Mouse (Mus musculus) midbrain, embryonic 11.5 days (tissue): ENCODE measurements around the gene St6galnac3. TPM values are rescaled to one million over a fixed set of nuclear protein-coding genes. Genes with fewer than 3 reads are reported as not detected.

ENCODE experiments used
- ATAC-seq: fragments of 200-750 bp; cut with Nextera tagmentation; 2 replicates; pipeline ENCODE4 v1.8.0; 2017; ENCODE audit warnings: moderate TSS enrichment, moderate library complexity; ENCODE audit not compliant: low FRiP score
- DNase-seq: peaks from one replicate; pipeline ENCODE4 v3.0.0; 2015; ENCODE audit warnings: low spot score; ENCODE audit errors: missing footprints
- H3K27ac ChIP-seq: fragments of 300-500 bp; sonication (generic); 2 replicates; pipeline ENCODE4 v1.5.1; 2014; ENCODE audit warnings: low read depth, low read length
- H3K27me3 ChIP-seq: fragments of 300-500 bp; sonication (generic); 2 replicates; pipeline ENCODE4 v1.6.1; 2014; ENCODE audit warnings: mild to moderate bottlenecking, low read length, moderate library complexity, mixed read lengths; ENCODE audit not compliant: control insufficient read depth, insufficient read depth
- H3K36me3 ChIP-seq: fragments of 300-500 bp; sonication (generic); 2 replicates; pipeline ENCODE4 v1.6.1; 2014; ENCODE audit warnings: mild to moderate bottlenecking, low read length, moderate library complexity, mixed read lengths; ENCODE audit not compliant: control insufficient read depth, insufficient read depth
- H3K4me1 ChIP-seq: fragments of 300-500 bp; sonication (generic); 2 replicates; pipeline ENCODE4 v1.6.1; 2014; ENCODE audit warnings: low read length; ENCODE audit not compliant: control insufficient read depth, insufficient read depth
- H3K4me2 ChIP-seq: fragments of 300-500 bp; sonication (generic); 2 replicates; pipeline ENCODE4 v1.6.1; 2014; ENCODE audit warnings: mild to moderate bottlenecking, moderate library complexity
- H3K4me3 ChIP-seq: fragments of 300-500 bp; sonication (generic); 2 replicates; pipeline ENCODE4 v1.5.1; 2014; ENCODE audit warnings: low read depth, low read length
- H3K9ac ChIP-seq: fragments of 300-500 bp; sonication (generic); 2 replicates; pipeline ENCODE4 v1.6.1; 2014; ENCODE audit warnings: low read length
- H3K9me3 ChIP-seq: fragments of 300-500 bp; sonication (generic); 2 replicates; pipeline ENCODE4 v1.6.1; 2016; ENCODE audit warnings: low read length; ENCODE audit not compliant: control insufficient read depth
- WGBS: fragments of 180-500 bp; shearing (Covaris S2); extraction: QIAGEN DNeasy Blood & Tissue Kit; methylation state at CpG from one replicate; pipeline ENCODE4 v1.1.7; 2014; 5-methylcytosine and 5-hydroxymethylcytosine counted together
- polyA plus RNA-seq: library from polyadenylated mRNA; unstranded; fragments of >200 nt; fragmentation: Nextera tagmentation; extraction: Ambion mirVana; gene quantifications from 2 replicates; pipeline ENCODE4 v1.2.1, GENCODE M21; 2014

The St6galnac3 gene
- polyA plus RNA-seq, 1 experiment from 2014 or later: 35.7 TPM

DNA sequence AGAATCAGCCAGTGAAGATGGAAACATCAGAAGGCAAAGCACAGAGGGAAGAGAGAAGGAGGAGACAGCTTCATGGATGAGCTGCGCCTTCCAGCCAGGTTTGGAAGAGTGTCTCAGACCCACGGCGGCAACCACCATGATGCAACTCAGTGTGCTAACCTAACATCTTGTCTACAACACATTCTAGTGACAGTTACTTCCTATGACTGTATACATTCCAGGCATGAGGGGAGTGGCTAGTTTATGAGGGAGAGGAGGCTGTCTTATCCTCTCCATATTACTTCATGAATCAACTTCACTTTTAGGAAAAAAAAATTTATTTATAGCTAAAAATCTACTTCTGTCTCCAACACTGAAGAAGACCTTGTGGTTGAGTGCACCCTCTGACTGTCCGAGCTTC is 264.8 kb downstream of the St6galnac3 start:
- H3K9me3 ChIP-seq: no peaks in the 10 kb centered on the region
- H3K4me1 ChIP-seq: no peaks in the 10 kb centered on the region
- no peak overlapping the region for H3K9ac ChIP-seq
- H3K4me2 ChIP-seq: no peak overlapping the region
- H3K27ac ChIP-seq: no peak overlapping the region
- no peak for DNase-seq
- ATAC-seq: no peak
- WGBS: 98% methylated on average over 4 of the region's 4 CpGs
- H3K27me3 ChIP-seq: no peaks in the 10 kb centered on the region
- no peak overlapping the region for H3K4me3 ChIP-seq
- no peaks in the 10 kb centered on the region for H3K36me3 ChIP-seq

- Histone ChIP-seq H3K27ac (no peak overlapping the region), H3K36me3 (no peaks in the 10 kb centered on the region), H3K27me3 (no peaks in the 10 kb centered on the region), H3K9ac (no peak overlapping the region), H3K4me3 (no peak overlapping the region), H3K4me1 (no peaks in the 10 kb centered on the region), H3K4me2 (no peak overlapping the region), H3K9me3 (no peaks in the 10 kb centered on the region)
- ATAC-seq: no peak
- WGBS: 87% methylated on average over 3 of the region's 3 CpGs
- no peak for DNase-seq
Observed at GRCm38 (mm10) chr3:153458593-153458992, 266.4 kb downstream of the St6galnac3 start.

DNA sequence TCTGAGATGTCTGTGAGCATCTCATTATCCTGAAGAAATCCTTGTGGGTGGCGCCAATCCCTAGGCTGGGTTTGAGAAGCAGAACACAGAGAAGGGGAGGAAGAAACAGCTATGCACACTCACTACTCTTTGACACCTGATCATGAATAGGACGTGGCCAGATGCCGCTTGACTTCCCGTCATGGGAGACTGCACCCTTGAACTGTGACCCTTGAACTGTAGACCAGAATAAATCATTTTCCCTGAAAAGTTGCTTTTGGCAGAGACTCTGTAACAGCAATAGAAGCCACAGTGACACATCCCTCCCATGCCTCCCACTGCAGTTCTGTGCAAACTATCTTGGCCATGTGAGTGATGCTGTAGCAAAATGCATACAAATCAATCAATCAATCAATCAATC is 267.3 kb downstream of the St6galnac3 start:
- no peak for DNase-seq
- no peak for ATAC-seq
- Histone ChIP-seq H3K4me1 (no peaks in the 10 kb centered on the region), H3K9me3 (no peaks in the 10 kb centered on the region), H3K9ac (no peak overlapping the region), H3K36me3 (no peaks in the 10 kb centered on the region), H3K4me3 (no peak overlapping the region), H3K27ac (no peak overlapping the region), H3K4me2 (no peak overlapping the region), H3K27me3 (no peaks in the 10 kb centered on the region)
- WGBS: 90% methylated on average over 4 of the region's 4 CpGs

- 90% methylated on average over 2 of the region's 2 CpGs for WGBS
- Histone ChIP-seq H3K4me3 (no peak overlapping the region), H3K27ac (no peak overlapping the region), H3K9ac (no peak overlapping the region), H3K4me1 (no peaks in the 10 kb centered on the region), H3K4me2 (no peak overlapping the region), H3K9me3 (no peaks in the 10 kb centered on the region), H3K27me3 (no peaks in the 10 kb centered on the region), H3K36me3 (no peaks in the 10 kb centered on the region)
- ATAC-seq: no peak
- DNase-seq: no peak
Observed at GRCm38 (mm10) chr3:153457203-153457602, 267.8 kb downstream of the St6galnac3 start.

GRCm38 (mm10) chr3:153456227-153456626 is 268.7 kb downstream of the St6galnac3 start:
- no peak overlapping the region for H3K4me3 ChIP-seq
- no peaks in the 10 kb centered on the region for H3K36me3 ChIP-seq
- H3K27ac ChIP-seq: no peak overlapping the region
- ATAC-seq: no peak
- H3K27me3 ChIP-seq: no peaks in the 10 kb centered on the region
- 79% methylated on average over 5 of the region's 5 CpGs for WGBS
- no peak overlapping the region for H3K9ac ChIP-seq
- no peaks in the 10 kb centered on the region for H3K9me3 ChIP-seq
- no peak overlapping the region for H3K4me2 ChIP-seq
- H3K4me1 ChIP-seq: no peaks in the 10 kb centered on the region
- DNase-seq: no peak

DNA sequence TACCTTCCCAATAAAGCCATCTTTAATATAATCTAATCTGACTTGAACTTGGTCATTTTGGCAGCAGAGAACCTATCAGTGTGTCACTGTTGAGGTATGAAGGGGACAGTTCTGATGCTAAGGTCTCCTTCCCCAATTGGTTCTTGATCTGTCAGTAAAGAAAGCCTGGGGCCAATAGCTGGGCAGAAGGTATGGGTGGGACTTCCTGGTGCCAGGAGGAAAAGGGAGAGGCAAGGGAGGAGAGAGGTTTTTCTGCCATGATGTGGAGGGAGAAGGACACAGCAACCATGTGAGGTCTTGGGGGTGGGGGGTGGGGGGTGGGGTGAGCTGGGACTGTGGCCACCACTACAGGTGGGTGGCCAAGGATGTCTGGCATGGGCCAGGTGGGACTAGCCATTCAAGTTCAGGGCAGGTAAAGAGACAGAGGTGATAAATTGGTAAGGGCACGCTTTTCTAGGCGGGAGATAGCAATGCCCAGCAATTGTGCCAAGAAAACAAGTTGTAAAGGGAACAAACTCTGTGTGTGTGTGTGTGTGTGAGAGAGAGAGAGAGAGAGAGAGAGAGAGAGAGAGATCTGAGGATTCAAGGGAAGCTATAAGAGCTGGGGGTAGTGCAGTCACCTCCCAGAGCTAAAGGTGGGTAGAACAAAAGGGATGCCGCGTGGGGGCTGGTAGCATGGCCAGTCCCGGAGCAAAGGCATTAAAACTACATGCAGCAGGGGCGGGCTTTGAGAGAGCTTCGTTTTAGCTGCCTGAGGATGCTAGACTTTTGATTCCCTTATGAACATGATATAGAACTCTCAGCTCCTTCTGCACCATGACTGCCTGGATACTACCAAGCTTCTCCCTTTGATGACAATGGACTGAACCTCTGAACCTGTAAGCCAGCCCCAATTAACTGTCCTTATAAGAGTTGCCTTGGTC is 271.6 kb downstream of the St6galnac3 start:
- 92% methylated on average over 7 of the region's 7 CpGs for WGBS
- Histone ChIP-seq H3K4me2 (no peak overlapping the region), H3K4me3 (no peak overlapping the region), H3K9ac (no peak overlapping the region), H3K27me3 (no peaks in the 10 kb centered on the region), H3K9me3 (no peaks in the 10 kb centered on the region), H3K27ac (no peak overlapping the region), H3K36me3 (no peaks in the 10 kb centered on the region), H3K4me1 (no peaks in the 10 kb centered on the region)
- ATAC-seq (no peak), DNase-seq (no peak)

DNA sequence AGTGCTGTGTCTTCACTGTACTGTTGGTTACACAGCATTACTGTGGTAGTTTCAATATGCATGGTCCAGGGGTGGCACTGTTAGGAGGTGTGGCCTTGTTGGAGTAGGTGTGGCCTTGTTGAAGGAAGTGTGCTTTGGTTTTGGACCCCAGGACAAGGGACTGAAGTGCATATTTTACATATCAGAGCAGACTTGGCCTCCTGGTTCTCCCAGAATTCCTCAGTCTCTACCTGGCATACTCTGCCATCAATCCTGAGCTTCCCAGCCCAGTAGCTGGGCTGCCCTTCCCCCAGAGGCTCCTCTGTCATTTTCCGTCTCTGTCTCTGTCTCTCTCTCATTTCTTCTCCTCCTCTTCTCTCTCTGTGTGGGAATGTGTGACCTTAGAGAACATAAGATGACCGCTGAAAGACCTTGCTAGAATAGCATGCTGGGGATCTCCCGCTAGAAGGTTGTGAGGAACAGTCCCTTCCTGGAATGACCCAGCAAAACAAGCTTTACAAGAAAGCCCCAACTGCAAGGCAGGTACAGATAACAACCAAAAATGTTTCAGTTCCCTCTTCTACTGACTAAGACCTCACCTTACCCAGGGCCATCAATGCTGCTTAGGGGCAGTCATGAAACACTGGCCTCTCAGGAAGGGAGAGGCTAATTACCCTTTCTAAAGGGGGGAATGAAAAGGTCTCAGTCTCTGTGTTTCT is 272.5 kb downstream of the St6galnac3 start:
- no peak overlapping the region for H3K27ac ChIP-seq
- H3K9me3 ChIP-seq: no peaks in the 10 kb centered on the region
- ATAC-seq (no peak), DNase-seq (no peak)
- H3K4me2 ChIP-seq: no peak overlapping the region
- no peaks in the 10 kb centered on the region for H3K36me3 ChIP-seq
- no peaks in the 10 kb centered on the region for H3K27me3 ChIP-seq
- H3K4me3 ChIP-seq: no peak overlapping the region
- 92% methylated on average over 3 of the region's 3 CpGs for whole genome bisulfite sequencing
- no peaks in the 10 kb centered on the region for H3K4me1 ChIP-seq
- H3K9ac ChIP-seq: no peak overlapping the region

- H3K9ac ChIP-seq: no peak overlapping the region
- H3K4me1 ChIP-seq: no peaks in the 10 kb centered on the region
- DNase-seq: no peak
- no peaks in the 10 kb centered on the region for H3K36me3 ChIP-seq
- no peak for ATAC-seq
- no peak overlapping the region for H3K4me2 ChIP-seq
- no peak overlapping the region for H3K27ac ChIP-seq
- H3K27me3 ChIP-seq: no peaks in the 10 kb centered on the region
- 90% methylated on average over 9 of the region's 9 CpGs for WGBS
- no peak overlapping the region for H3K4me3 ChIP-seq
- H3K9me3 ChIP-seq: no peaks in the 10 kb centered on the region
Observed at GRCm38 (mm10) chr3:153441329-153441728, 283.6 kb downstream of the St6galnac3 start.
